Mouse (Mus musculus) spleen, adult 2 months (tissue): ENCODE results near the gene Elavl4. TPM values are rescaled to one million over a fixed set of nuclear protein-coding genes. Genes with fewer than 3 reads are reported as not detected.

Source experiments
- DNase-seq, 2 experiments: peaks; one replicate each; pipeline versions ENCODE4 v3.0.0 to v3.0.0-alpha.2; 2012 to 2021; ENCODE audit warnings: low spot score in 2 of 2, low read depth in 1 of 2
- H3K27ac ChIP-seq: fragments of 200-500 bp; 2 replicates; pipeline ENCODE4 v1.5.1; 2012; ENCODE audit warnings: low read length, inconsistent platforms; ENCODE audit not compliant: insufficient read depth
- H3K27me3 ChIP-seq: fragments of 200-500 bp; 2 replicates; pipeline ENCODE4 v1.6.1; 2012; ENCODE audit warnings: mild to moderate bottlenecking, moderate library complexity, low read length, inconsistent platforms; ENCODE audit not compliant: control insufficient read depth, insufficient read depth
- H3K36me3 ChIP-seq: fragments of 200-500 bp; 2 replicates; pipeline ENCODE4 v1.6.1; 2012; ENCODE audit warnings: mild to moderate bottlenecking, low read length, inconsistent platforms; ENCODE audit not compliant: control insufficient read depth, insufficient read depth
- H3K4me1 ChIP-seq: fragments of 200-500 bp; 2 replicates; pipeline ENCODE4 v1.6.1; 2011; ENCODE audit warnings: inconsistent platforms; ENCODE audit not compliant: control insufficient read depth, insufficient read depth, insufficient read length
- H3K4me3 ChIP-seq: fragments of 200-500 bp; 2 replicates; pipeline ENCODE4 v1.5.1; 2011; ENCODE audit warnings: mild to moderate bottlenecking, inconsistent platforms; ENCODE audit not compliant: insufficient read depth, insufficient read length; ENCODE audit errors: extremely low read depth
- CTCF ChIP-seq: fragments of 200-500 bp; IDR thresholded peaks from 2 replicates; pipeline ENCODE4 v1.5.1; 2011; ENCODE audit warnings: mild to moderate bottlenecking, inconsistent platforms; ENCODE audit not compliant: insufficient read depth, insufficient read length, insufficient replicate concordance; ENCODE audit errors: extremely low read depth
- POLR2A ChIP-seq: fragments of 200-500 bp; IDR thresholded peaks from 2 replicates; pipeline ENCODE4 v1.6.1; 2011; ENCODE audit warnings: low read depth, low read length, inconsistent platforms
- WGBS: fragments of 180-500 bp; shearing (Covaris S2); methylation state at CpG from one replicate; pipeline ENCODE4 v1.1.7; 2018; 5-methylcytosine and 5-hydroxymethylcytosine counted together
- polyA plus RNA-seq: library from polyadenylated mRNA; depleted of rRNA; stranded (reverse); fragments of >200 nt; gene quantifications from 2 replicates; pipeline ENCODE4 v1.2.3, GENCODE M21; 2012; rRNA removed

The Elavl4 gene
- polyA plus RNA-seq, 1 experiment = 0.36 TPM

GRCm38 (mm10) chr4:110172028-110172427 is 179.7 kb downstream of the Elavl4 start:
- DNase-seq = no peak
- Histone ChIP-seq H3K27me3 (no peaks in the 10 kb centered on the region), H3K4me3 (no peak overlapping the region), H3K36me3 (no peaks in the 10 kb centered on the region), H3K4me1 (no peaks in the 10 kb centered on the region), H3K27ac (no peak overlapping the region)
- TF ChIP-seq POLR2A (no peak), CTCF (no peak)
- 53% methylated on average over 5 of the region's 5 CpGs for WGBS

DNA sequence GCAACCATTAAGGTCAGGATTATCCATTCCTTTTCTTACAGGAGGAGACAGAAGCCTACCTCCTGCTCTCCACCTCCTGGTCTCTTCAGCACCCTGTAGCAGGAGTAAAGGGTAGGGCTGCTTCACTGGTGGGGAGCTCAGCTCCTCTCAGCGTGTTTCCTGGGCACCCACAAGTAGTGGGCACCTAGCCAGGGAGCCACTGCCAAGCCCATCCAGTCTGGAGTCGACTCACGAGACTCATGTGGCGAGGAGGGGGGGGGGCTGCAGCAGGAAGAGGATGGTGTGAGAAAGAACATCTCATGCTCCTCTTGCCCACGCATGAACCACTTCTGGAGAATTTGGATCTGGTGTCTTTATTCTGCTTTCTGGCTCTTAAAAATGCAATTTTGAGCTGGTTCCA is 186.5 kb downstream of the Elavl4 start:
- no peak for DNase-seq
- H3K4me3 ChIP-seq = no peak overlapping the region
- no peaks in the 10 kb centered on the region for H3K36me3 ChIP-seq
- WGBS = 72% methylated on average over 5 of the region's 5 CpGs
- TF ChIP-seq CTCF (no peak), POLR2A (no peak)
- no peaks in the 10 kb centered on the region for H3K27me3 ChIP-seq
- no peaks in the 10 kb centered on the region for H3K4me1 ChIP-seq
- H3K27ac ChIP-seq = no peak overlapping the region

GRCm38 (mm10) chr4:110161600-110161999 is 190.1 kb downstream of the Elavl4 start:
- TF ChIP-seq POLR2A (no peak), CTCF (no peak)
- H3K27ac ChIP-seq = no peak overlapping the region
- no peaks in the 10 kb centered on the region for H3K4me1 ChIP-seq
- no peaks in the 10 kb centered on the region for H3K27me3 ChIP-seq
- H3K36me3 ChIP-seq = no peaks in the 10 kb centered on the region
- no peak overlapping the region for H3K4me3 ChIP-seq
- DNase-seq = no peak
- 83% methylated on average over 3 of the region's 3 CpGs for WGBS

DNA sequence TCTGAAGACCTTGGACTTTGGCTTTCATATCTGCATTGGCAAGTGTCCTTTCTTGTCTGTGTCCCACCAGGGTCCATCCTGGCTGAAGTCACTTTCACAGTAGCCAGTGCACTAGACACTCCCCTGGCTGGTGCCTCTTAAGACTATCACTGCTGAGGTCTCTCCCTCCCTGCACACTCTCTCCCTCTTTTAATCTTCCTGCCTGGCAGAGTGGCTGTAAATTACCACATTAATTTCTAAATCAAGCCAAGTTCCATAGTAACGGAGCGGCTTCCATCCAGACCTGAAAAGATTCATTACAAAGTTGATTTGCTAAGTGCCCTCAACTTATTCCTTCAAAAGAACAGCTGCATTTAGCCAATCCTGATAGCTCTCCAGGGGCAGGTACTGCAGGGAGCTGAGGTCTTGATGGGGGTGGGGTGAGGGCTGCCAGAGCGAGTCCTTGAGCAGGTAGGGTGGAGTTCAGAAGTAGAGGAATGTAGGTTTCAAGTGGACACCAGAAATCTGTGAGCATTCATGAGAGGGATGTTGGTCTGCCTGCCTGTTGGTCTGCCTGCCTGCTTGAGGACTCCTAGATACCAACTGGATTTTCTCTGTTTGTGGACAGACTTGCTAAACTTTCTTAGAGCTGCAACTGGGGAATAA is 194.1 kb downstream of the Elavl4 start:
- Histone ChIP-seq H3K4me3 (no peak overlapping the region), H3K27ac (no peak overlapping the region), H3K36me3 (no peaks in the 10 kb centered on the region), H3K27me3 (no peaks in the 10 kb centered on the region), H3K4me1 (no peaks in the 10 kb centered on the region)
- DNase-seq = no peak
- TF ChIP-seq POLR2A = no peak
- no peak for TF ChIP-seq CTCF
- WGBS = 77% methylated on average over 3 of the region's 3 CpGs

GRCm38 (mm10) chr4:110155954-110156353 is 195.8 kb downstream of the Elavl4 start:
- WGBS = 98% methylated on average over 2 of the region's 2 CpGs
- H3K27me3 ChIP-seq = no peaks in the 10 kb centered on the region
- TF ChIP-seq CTCF (no peak), POLR2A (no peak)
- no peaks in the 10 kb centered on the region for H3K4me1 ChIP-seq
- no peak overlapping the region for H3K27ac ChIP-seq
- H3K36me3 ChIP-seq = no peaks in the 10 kb centered on the region
- no peak for DNase-seq
- no peak overlapping the region for H3K4me3 ChIP-seq

Other genes with a start within 250 kb of the Elavl4 start
- 0.18 TPM in 1 of 2 replicates, not detected in the other for gene Agbl4, start 45.8 kb upstream of the Elavl4 start, polyA plus RNA-seq